Mouse (Mus musculus) bone marrow, adult 2 months (tissue): ENCODE measurements around the gene Slc7a6os. TPM values are rescaled to one million over a fixed set of nuclear protein-coding genes. Genes with fewer than 3 reads are reported as not detected.

ENCODE experiments used
- H3K27ac ChIP-seq: fragments of 200-500 bp; 2 replicates; pipeline ENCODE4 v1.5.1; 2012; ENCODE audit warnings: low read depth, mild to moderate bottlenecking, control low read depth, inconsistent platforms, low read length; ENCODE audit not compliant: control insufficient read depth, poor library complexity, insufficient read depth
- H3K4me1 ChIP-seq: fragments of 200-500 bp; 2 replicates; pipeline ENCODE4 v1.6.1; 2011; ENCODE audit warnings: low read length; ENCODE audit not compliant: control insufficient read depth, insufficient read depth
- H3K4me3 ChIP-seq: fragments of 200-500 bp; replicated peaks from 2 replicates; pipeline ENCODE3; 2011; ENCODE audit warnings: mild to moderate bottlenecking, low read depth, low read length, control low read depth; ENCODE audit not compliant: control insufficient read depth
- CTCF ChIP-seq: fragments of 200-500 bp; IDR thresholded peaks from 2 replicates; pipeline ENCODE4 v1.5.1; 2011; ENCODE audit warnings: low read length, control low read depth; ENCODE audit not compliant: control insufficient read depth, insufficient read depth
- POLR2A ChIP-seq: fragments of 200-500 bp; IDR thresholded peaks from 2 replicates; pipeline ENCODE4 v1.6.1; 2011; ENCODE audit warnings: low read depth, mild to moderate bottlenecking, control low read depth, low read length, borderline replicate concordance; ENCODE audit not compliant: control insufficient read depth
- WGBS: fragments of 180-500 bp; shearing (Covaris S2); methylation state at CpG from one replicate; pipeline ENCODE4 v1.1.7; 2018; 5-methylcytosine and 5-hydroxymethylcytosine counted together
- polyA plus RNA-seq: library from polyadenylated mRNA; stranded (reverse); fragments of >200 nt; gene quantifications from 2 replicates; pipeline ENCODE4 v1.2.4, GENCODE M21; 2011; ENCODE audit warnings: low replicate concordance; ENCODE audit not compliant: missing spikeins, insufficient read depth, insufficient read length

The Slc7a6os gene
- polyA plus RNA-seq, 1 experiment, result 53.8 TPM

DNA sequence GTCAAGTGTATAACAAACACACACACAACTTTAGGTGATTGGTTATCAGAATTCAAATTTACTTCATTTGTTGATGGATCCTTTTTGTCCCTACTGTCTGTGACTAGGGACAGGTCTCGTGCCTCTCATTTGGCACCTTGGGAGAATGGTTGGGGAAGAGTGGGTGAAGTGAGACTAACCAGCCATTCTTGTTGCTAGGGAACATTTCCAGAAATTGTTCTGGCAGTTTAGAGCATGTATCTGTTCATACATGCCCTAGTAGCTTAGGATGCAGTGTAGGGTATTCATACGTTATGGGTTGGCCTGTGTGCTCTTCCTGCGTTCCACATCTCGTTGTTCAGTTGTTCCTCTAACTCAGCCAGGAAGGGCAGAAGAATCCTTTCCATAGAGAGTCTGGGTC is 21.6 kb downstream of the Slc7a6os start:
- Histone ChIP-seq H3K27ac (no peak overlapping the region), H3K4me3 (no peak overlapping the region), H3K4me1 (no peaks in the 10 kb centered on the region)
- WGBS, result 88% methylated on average over 4 of the region's 4 CpGs
- no peak for TF ChIP-seq CTCF

DNA sequence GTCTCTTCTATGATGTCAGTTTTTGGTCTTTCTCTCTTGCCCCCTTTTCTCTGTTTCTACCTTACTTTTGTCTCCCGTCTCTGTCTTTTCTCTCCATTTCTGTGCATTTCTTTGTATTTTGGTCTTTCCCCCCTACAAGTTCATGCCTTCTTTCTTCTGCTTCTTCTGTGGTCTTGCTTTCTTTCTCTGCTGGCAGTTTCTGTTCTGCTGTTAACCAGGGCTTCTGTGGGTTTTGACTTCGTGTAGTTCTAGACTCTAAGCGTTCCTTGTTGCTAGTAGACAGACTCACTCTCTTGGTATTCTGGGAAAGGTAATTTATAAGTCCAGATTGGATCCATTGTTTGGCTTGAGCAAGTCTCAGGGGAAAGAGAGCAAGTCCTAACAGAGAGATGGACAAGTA is 24.3 kb downstream of the Slc7a6os start:
- TF ChIP-seq POLR2A (no peak), CTCF (no peak)
- Histone ChIP-seq H3K27ac (no peak overlapping the region), H3K4me3 (no peak overlapping the region), H3K4me1 (no peaks in the 10 kb centered on the region)
- WGBS, result 81% methylated on average over 3 of the region's 3 CpGs

DNA sequence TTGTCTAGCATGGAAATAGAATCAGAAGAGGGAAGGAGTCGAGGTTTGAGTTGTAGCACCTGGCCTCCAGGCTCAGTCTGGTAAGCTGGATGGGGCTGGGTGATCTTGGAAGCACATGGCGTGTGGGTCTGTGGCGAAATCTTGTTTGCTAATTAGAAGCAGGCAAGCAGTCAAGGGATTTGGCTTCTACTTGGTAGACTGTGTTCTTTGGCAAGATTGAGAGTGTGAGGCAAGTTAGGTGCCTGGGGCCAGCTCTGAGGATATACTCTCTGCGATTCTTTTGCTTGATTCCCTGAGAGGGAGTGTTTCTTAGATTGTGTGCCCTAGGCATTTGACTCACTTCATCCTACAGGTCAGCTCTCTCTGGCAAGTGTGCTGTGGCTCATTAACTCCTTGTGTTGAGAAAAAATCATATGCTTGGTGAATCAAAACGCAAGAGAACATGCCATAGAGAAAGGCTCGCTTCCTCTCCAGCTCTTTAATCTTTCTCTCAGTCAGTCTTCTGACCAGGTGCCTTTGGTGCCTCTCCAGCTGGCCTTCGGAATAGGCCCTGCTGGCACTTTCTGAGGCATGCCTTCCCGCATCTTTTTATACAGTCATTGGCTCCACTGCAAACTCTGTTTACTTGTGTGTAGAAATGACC is 25.0 kb downstream of the Slc7a6os start:
- no peak overlapping the region for H3K4me3 ChIP-seq
- WGBS, result 79% methylated on average over 8 of the region's 8 CpGs
- no peaks in the 10 kb centered on the region for H3K4me1 ChIP-seq

DNA sequence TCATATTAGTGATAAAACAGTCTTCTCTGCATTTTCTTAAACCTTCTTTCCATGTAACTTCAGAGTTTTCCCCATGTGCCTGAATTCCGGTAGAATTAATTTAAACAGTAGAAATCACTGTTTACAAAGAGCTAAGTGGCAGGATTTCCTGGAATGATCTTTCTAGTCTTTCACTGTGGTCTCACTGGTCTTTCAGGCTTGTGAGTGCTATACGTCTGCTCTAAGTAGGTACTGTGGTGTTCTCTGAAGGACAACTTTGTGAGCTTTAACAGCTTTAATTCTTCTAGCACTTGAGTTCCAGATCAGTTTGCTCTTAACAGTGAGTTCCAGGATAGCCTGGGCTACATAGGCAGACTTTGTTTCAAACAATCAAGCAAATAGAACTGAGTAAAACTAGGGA is 32.3 kb downstream of the Slc7a6os start:
- Histone ChIP-seq H3K4me1 (no peaks in the 10 kb centered on the region), H3K27ac (no peak overlapping the region), H3K4me3 (no peak overlapping the region)
- 84% methylated on average over 2 of the region's 2 CpGs for WGBS
- TF ChIP-seq POLR2A, result no peak
- TF ChIP-seq CTCF, result no peak

More for the DNA sequence above, 25.0 kb downstream of the Slc7a6os start:
- TF ChIP-seq POLR2A (no peak), CTCF (no peak)
- no peak overlapping the region for H3K27ac ChIP-seq

DNA sequence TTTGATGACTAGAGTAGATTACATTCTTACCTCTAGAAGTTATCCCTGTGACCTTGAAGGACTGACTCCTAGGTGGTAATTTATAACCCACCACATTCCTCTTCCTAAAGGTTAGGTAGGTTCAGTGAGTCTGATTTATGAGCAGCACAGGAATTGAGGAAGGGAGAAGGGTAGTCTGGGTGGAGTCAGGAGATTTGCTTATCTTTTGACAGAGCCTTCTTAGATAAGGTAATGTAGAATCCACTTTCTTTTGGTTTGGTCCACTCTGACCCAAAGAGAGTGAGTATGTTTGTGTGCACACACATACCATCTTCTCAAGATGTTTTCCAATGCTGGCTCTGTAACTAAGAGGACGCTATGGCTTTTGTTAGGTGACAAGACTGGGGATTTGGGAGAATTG is 33.1 kb downstream of the Slc7a6os start:
- no peaks in the 10 kb centered on the region for H3K4me1 ChIP-seq
- no peak overlapping the region for H3K4me3 ChIP-seq
- WGBS, result 86% methylated on average over 1 of the region's 1 CpGs
- TF ChIP-seq CTCF (no peak), POLR2A (no peak)
- no peak overlapping the region for H3K27ac ChIP-seq

DNA sequence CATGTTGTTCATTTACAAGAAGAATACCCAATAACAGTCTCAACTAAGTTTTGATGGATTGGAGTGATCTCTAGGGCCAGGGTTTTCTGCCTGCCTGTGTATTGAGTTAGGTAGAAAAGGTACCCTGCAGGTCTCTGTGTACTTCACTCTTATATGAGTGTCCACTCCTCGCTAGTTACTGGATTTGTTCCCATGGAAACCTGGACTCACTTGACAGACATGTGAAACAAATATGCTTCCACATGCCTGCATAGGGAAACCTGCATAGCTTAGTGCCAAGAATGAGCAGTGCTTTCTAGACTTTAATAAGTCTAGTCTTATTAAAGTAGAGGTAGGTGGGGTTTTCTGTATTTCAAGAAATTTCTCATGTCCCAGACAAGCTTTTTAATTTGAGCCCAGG is 33.8 kb downstream of the Slc7a6os start:
- no peak for TF ChIP-seq POLR2A
- no peak for TF ChIP-seq CTCF
- no peaks in the 10 kb centered on the region for H3K4me1 ChIP-seq
- H3K27ac ChIP-seq, result no peak overlapping the region
- WGBS, result 70% methylated on average over 1 of the region's 1 CpGs
- no peak overlapping the region for H3K4me3 ChIP-seq

DNA sequence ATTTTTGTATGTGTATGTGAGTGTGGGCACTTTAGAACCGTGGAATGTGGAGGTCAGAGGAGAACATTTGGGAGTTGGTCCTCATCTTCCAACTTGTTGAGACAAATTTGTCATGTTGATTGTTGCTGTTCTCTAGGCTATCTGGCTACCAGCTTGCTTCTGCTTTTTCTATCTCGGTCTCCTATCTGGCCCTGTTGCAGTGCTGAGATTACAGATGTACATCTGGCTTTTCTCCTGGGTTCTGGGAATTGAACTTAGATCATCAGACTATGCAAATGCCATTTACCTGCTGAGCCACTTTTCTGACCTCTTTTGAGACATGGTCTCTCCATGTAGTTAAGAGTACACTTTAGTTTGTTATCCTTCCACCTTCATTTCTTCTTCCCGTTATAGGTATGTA is 37.2 kb downstream of the Slc7a6os start:
- no peaks in the 10 kb centered on the region for H3K4me1 ChIP-seq
- TF ChIP-seq POLR2A, result no peak
- TF ChIP-seq CTCF, result no peak
- 69% methylated on average over 3 of the region's 3 CpGs for WGBS
- H3K4me3 ChIP-seq, result no peak overlapping the region
- H3K27ac ChIP-seq, result no peak overlapping the region

DNA sequence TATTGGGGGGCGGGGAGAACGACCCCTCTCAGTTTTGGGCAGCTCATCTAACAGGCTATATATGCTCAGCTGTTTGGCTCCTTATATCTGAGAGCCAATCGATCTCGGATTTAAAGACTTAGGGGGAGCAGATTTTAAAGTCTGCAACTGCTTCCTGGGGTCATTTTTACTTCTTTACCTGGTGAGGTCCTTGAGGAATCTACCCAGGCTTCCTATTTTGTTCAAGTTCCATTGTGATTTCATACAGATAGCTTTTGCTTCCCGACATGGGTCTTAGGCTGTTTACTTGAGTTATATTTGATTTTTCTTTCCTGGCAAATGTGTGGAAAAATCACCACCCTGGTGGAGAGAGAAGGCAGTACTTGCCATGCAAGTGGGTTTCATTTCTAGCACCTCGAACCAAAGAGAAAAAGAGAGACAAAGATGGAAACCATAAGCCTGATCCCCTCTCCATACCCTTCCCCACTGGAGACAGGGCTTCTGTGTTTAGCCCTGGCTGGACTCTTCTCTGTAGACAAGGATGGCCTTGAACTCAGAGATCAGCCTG is 40.7 kb downstream of the Slc7a6os start:
- H3K27ac ChIP-seq, result no peak overlapping the region
- no peak overlapping the region for H3K4me3 ChIP-seq
- TF ChIP-seq CTCF (no peak), POLR2A (no peak)
- 21% methylated on average over 6 of the region's 6 CpGs for WGBS
- no peaks in the 10 kb centered on the region for H3K4me1 ChIP-seq

DNA sequence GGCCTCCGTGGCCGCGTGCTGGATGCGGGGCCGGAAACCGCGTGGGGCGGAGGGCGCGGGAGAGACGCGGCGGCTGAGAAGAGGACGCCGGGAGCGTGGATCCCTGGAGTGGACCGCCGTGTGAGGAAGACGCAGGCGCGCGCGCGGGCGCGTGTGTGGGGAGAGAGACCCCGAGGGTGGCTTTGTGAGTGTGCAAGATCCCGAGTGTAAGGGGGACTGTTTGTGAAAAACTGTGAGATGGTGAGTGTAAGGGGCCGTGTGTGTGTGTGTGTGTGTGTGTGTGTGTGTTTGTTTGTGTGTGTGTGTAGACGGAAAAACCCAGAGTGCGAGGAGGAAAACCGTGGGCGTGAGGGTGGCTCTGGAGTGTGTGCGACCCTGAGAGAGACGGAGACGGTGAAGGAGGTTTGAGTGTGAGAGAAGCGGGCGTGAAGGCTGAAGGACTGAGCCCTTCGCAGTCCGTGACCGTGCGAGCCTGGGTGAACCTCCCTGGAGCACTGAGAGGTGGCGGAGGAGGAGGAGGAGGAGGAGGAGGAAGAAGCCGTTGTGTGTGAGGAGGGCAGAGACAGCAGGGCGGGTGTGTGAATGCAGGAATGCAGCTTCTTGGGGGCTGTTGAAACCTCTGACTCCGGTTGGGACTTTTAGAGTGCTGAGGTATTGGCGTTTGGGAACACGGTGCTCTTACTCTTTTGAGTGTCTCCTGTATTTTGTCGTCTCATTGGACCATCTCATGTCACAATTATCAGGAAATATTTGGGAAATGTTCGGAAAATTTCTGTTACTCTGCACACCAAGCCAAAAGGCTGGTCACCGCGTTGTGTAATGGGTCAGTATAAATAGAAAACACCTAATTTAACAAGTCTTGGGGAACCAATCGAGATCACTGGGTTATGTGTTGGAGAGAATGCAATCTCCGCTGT is 41.5 kb downstream of the Slc7a6os start:
- Histone ChIP-seq H3K4me1 (no peaks in the 10 kb centered on the region), H3K4me3 (peak overlapping the region; percentile 85), H3K27ac (peak overlapping the region; percentile 9; the same call in 1 of the 2 replicates)
- TF ChIP-seq POLR2A (no peak), CTCF (no peak)
- WGBS, result 1% methylated on average over 54 of the region's 54 CpGs
